Mouse (Mus musculus) megakaryocyte, adult 5-6 weeks (primary cell): ENCODE measurements around the gene Mcl1. TPM values are rescaled to one million over a fixed set of nuclear protein-coding genes. Genes with fewer than 3 reads are reported as not detected.
"Not testable (repeated sequence)": the region's sequence is repeated elsewhere in the genome, so short reads cannot be mapped to it uniquely, and the experiment has no call there.

ENCODE experiments used
- ATAC-seq: 2 replicates; pipeline ENCODE4 v1.8.0; 2016; ENCODE audit warnings: mild to moderate bottlenecking, inconsistent platforms; ENCODE audit not compliant: poor library complexity, severe bottlenecking
- total RNA-seq, 2 experiments: library from RNA; stranded (forward) in 1 of 2; stranded (reverse) in 1 of 2; fragments of 153-499, 151-499 nt in 1 of 2; fragments of 221-1000, 200-1000 nt in 1 of 2; gene quantifications; 2 replicates each; pipeline versions ENCODE4 v1.2.3 to v1.2.4; 2015 to 2017

Gene Mcl1
- total RNA-seq, 2 experiments from 2014 or later: 343 to 463 TPM

- no peak for ATAC-seq
Observed at GRCm38 (mm10) chr3:95685301-95685700, 26.7 kb downstream of the Mcl1 start.

DNA sequence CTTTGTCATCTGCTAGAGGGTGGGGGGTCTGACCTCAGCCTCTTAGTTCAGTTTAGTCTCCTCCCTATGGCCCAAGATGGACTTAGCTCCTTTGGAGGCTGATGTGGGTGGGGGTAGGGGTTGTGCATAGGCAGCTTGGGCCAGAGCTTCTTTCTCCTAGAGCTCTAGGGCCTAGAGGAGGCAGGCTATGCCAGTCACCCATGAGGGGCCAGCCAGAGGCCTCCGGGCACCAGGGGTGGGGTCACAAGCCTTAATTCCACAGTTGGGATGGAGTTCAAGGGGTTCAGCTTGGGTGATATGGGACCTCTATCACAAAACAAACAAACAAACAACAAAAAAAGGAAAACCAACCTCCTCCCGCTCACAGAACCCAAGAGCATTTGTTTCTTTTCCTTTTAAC is 27.1 kb downstream of the Mcl1 start:
- no peak for ATAC-seq

DNA sequence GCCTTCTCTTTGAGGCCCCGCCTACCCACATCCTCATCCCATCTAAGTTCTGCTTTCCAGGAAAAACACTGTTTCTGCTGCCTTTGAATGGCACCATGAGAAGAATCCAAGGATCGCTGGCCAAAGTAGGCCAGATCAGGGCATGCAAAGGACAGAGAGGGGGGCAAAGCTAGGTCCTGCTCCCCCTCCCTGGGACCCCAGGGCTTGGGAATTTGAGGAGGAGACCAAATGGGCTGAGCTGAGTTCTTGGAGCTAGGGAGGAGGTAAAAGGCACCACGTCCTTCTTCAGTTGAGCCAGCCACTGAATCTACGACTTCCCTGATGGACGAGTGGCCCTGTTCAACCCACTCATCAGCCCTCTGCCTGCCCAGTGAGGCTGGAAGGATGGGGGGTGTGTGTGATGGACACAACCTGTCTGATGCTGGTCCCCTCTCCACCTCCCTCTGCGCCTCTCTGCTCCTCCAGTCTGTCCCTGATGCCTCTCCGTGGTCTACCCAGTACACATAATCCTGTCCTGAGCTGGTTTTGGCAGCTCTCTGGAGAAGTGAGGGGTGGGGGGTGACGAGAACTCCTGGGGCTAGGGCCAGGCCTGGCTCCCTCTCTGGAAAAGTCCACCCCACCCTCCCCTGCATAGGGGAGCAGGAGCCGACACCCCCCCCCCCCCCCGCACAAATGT is 28.0 kb downstream of the Mcl1 start:
- no peak for ATAC-seq

DNA sequence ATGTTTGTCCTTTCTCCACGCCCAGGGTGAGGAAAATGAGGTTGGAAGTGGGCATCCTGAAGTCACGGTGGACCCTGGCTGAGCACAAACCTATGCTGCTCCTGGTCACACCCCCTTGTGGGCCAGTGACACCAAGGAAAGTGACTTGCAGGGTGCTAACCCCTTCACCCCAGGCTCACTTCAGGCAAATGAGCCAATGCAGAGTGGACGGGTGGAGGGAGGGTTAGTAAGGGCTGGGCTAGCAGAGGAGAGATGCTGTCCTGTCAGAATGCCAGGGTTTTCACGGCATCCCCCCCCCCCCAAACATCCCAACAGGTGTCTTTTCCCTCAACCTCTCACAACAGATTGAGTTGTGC is 28.6 kb downstream of the Mcl1 start:
- ATAC-seq: peak; percentile 14

- peak; percentile 97 for ATAC-seq
Observed at GRCm38 (mm10) chr3:95687524-95688421, 29.2 kb downstream of the Mcl1 start, which contains the start of gene Adamtsl4. TSS of gene Adamtsl4 (minus strand) at chr3:95687917.

- ATAC-seq: no peak
Observed at GRCm38 (mm10) chr3:95689171-95689915, 30.8 kb downstream of the Mcl1 start.

- no peak for ATAC-seq
Observed at GRCm38 (mm10) chr3:95689940-95690339, 31.4 kb downstream of the Mcl1 start.

- ATAC-seq: not testable (repeated sequence)
Observed at GRCm38 (mm10) chr3:95690552-95690951, 32.0 kb downstream of the Mcl1 start.

- no peak for ATAC-seq
Observed at GRCm38 (mm10) chr3:95692677-95693076, 34.1 kb downstream of the Mcl1 start.

DNA sequence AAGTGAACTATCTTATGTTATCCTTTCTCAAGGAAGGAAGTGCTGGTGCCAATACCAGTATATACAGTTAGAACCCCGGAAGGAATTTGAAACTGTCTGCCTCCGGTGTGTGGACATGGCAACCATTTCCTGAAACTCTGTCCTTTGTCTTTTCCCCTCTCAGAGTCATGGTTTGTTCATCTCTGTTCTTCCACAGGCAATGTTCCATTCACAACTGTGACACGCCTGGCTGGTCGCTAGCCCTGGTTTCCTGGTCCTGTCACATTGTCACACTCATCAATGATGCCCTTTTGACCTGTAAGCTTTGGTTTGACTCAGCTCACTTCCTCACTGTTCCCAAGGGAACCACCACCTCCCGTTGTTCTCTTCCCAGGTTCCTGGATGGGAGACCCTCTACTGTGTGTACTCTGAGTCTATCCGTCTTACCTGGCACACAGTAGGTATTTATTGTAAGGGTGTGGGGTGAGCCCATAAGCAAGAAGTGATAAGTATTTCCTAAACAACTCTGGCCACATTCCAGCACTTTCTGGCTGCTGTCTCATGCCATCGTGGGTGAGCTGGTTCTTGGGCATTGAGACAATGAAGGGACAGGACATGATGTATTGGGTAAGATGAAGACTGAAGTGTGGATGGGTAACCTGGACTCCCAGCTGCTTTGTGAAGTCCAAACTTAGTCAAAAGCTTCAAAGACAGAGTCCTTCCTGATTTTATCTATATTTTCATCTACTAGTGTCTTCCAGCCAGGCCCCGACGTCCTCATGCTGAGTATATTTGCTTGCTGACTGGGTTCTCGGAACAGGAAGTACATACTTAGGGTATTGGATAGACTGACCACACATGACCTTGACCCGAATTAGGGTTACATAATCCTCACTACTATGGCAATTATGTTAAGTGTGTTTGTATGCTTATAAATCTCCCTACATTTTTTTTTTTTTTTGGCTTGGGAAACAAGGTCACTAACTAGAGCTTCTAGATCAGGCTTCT is 35.5 kb downstream of the Mcl1 start:
- peak; percentile 77 for ATAC-seq

- ATAC-seq: no peak
Observed at GRCm38 (mm10) chr3:95694808-95695703, 36.5 kb downstream of the Mcl1 start.

DNA sequence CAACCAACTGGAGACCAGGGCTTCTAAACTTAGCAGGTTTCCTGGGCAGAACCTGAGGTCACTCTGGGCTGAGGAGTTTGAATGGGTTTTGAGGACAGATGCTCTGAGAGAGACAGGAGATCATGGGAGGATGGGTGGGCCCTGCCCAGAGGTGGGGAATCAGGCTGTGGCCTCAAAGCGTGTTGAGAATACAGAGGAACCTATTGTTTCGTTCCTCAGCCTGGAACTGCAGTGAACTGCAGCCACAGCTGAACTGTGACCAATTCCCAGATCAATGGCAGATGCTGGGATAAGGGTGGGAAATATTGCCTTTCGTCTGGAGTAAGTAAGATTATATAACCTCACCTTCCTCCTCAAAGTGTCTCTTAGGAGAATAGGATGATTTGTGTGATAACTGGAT is 37.2 kb downstream of the Mcl1 start:
- ATAC-seq: no peak

DNA sequence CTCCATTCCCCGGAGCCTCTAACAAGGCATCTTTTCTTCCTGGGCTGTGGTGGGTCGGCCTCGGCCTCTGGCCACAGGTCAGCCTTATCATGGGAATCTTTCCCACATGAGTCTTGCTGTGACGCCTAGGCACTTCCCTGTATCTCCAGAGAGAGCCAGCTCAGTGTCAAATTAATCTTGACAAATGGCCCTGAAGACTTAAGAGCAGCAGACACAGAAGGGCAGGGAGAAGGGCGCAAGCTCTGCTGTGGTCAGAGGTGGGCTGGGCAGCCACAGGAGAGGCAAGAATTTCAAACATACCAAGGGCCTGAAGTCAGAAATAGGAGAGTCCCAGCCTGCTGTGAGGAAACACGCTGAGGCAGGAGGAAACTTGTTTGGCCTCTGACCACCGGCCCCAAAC is 37.8 kb downstream of the Mcl1 start:
- ATAC-seq: no peak

- no peak for ATAC-seq
Observed at GRCm38 (mm10) chr3:95698286-95698685, 39.7 kb downstream of the Mcl1 start.

GRCm38 (mm10) chr3:95700233-95700681 is 41.7 kb downstream of the Mcl1 start:
- no peak for ATAC-seq

- ATAC-seq: no peak
Observed at GRCm38 (mm10) chr3:95701085-95701484, 42.5 kb downstream of the Mcl1 start.

DNA sequence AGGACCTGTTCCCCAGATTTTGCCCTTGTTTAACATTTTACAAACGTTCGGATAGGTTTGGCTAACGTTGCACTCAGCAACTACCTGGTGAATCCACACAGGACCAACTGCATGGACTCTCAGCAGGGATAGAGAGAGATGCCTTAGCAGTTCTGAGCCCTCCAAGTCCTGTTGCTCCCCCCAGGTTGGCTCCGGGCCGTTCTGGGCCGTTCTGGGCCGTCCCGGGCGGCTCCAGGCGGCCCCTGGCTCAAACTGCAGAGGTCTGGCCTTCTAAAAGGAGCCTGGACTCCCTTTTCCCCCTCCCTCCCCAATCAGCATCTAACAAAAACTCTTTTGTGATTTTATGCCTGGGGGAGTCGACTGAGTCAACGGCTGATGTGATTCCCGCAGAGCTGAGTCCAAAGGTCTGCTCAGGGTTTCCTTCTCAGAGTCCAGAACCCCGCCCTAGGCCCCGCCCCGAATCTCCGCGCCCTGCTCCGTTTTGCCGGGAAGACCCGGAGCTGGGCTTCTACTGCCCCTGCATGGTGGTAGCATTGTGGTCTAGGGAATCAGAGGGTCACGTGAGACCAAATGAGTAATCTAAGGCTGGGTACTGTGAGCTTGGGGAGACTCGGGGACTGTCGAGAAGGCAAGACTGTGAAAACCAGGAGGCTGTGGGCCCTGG is 43.4 kb downstream of the Mcl1 start:
- ATAC-seq: peak; percentile 43

GRCm38 (mm10) chr3:95703276-95703675 is 44.7 kb downstream of the Mcl1 start:
- ATAC-seq: no peak

- ATAC-seq: no peak
Observed at GRCm38 (mm10) chr3:95704612-95705011, 46.0 kb downstream of the Mcl1 start.
